Mouse (Mus musculus) frontal cortex, adult 2 months (tissue): ENCODE data around the gene Masp1. TPM values are rescaled to one million over a fixed set of nuclear protein-coding genes. Genes with fewer than 3 reads are reported as not detected.

Source experiments
- DNase-seq, 2 experiments: peaks; one replicate each; pipeline ENCODE4 v3.0.0; 2022; ENCODE audit warnings: low spot score in 1 of 2; ENCODE audit errors: extremely low spot score in 1 of 2
- polyA plus RNA-seq: library from polyadenylated mRNA; depleted of rRNA; stranded (reverse); fragments of >200 nt; gene quantifications from 2 replicates; pipeline ENCODE4 v1.2.3, GENCODE M21; 2012; rRNA removed

Gene Masp1
- 15.4 and 16.6 TPM in 2 replicates for polyA plus RNA-seq

GRCm38 (mm10) chr16:23520235-23520871 lies at the start of gene Masp1, which contains the start of gene Rtp4:
Gene Masp1, minus strand, starts transcription at chr16:23520815.
Gene Rtp4, plus strand, starts transcription at chr16:23520291.
- peak in 1 of 2 experiments; percentile 60 for DNase-seq

GRCm38 (mm10) chr16:23568369-23568958 lies 47.8 kb upstream of the Masp1 start:
- DNase-seq: peak in 1 of 2 experiments; percentile 4

GRCm38 (mm10) chr16:23557669-23558068 lies 37.1 kb upstream of the Masp1 start:
- DNase-seq: no peak

GRCm38 (mm10) chr16:23557195-23557594 lies 36.6 kb upstream of the Masp1 start:
- DNase-seq: no peak

GRCm38 (mm10) chr16:23554673-23555072 lies 34.1 kb upstream of the Masp1 start:
- DNase-seq: no peak

- DNase-seq: peak in 1 of 2 experiments; percentile 14
These were observed 30.5 kb upstream of the Masp1 start for GRCm38 (mm10) chr16:23550981-23551582.

GRCm38 (mm10) chr16:23550346-23550980 lies 29.8 kb upstream of the Masp1 start:
- peak in 1 of 2 experiments; percentile 86 for DNase-seq

GRCm38 (mm10) chr16:23547783-23548182 lies 27.2 kb upstream of the Masp1 start:
- DNase-seq: no peak

GRCm38 (mm10) chr16:23544361-23544760 lies 23.7 kb upstream of the Masp1 start:
- DNase-seq: no peak

GRCm38 (mm10) chr16:23542866-23543265 lies 22.3 kb upstream of the Masp1 start:
- no peak for DNase-seq

GRCm38 (mm10) chr16:23541046-23541445 lies 20.4 kb upstream of the Masp1 start:
- no peak for DNase-seq

GRCm38 (mm10) chr16:23533707-23534106 lies 13.1 kb upstream of the Masp1 start:
- no peak for DNase-seq

- no peak for DNase-seq
These were observed 8.6 kb upstream of the Masp1 start for GRCm38 (mm10) chr16:23529186-23529585.

GRCm38 (mm10) chr16:23522081-23522480 lies 1.5 kb upstream of the Masp1 start:
- no peak for DNase-seq

GRCm38 (mm10) chr16:23521092-23521491 lies 477 bp upstream of the Masp1 start:
- DNase-seq: no peak

- peak in 1 of 2 experiments; percentile 71 for DNase-seq
These were observed 844 bp downstream of the Masp1 start for GRCm38 (mm10) chr16:23519771-23520170.

GRCm38 (mm10) chr16:23518567-23519369 lies 1.8 kb downstream of the Masp1 start:
- DNase-seq: no peak

- DNase-seq: peak in 1 of 2 experiments; percentile 37
These were observed 2.7 kb downstream of the Masp1 start for GRCm38 (mm10) chr16:23517754-23518566.

GRCm38 (mm10) chr16:23517230-23517629 lies 3.4 kb downstream of the Masp1 start:
- DNase-seq: no peak

- no peak for DNase-seq
These were observed 4.0 kb downstream of the Masp1 start for GRCm38 (mm10) chr16:23516606-23517005.
